Mouse (Mus musculus) brown adipose tissue, adult 24 weeks (tissue): ENCODE data around the gene Med12l. TPM values are rescaled to one million over a fixed set of nuclear protein-coding genes. Genes with fewer than 3 reads are reported as not detected.
A peak's percentile ranks its signal among the peaks of the same experiment; 100 is the strongest.
"Not testable (repeated sequence)": the region's sequence is repeated elsewhere in the genome, so short reads cannot be mapped to it uniquely, and the experiment has no call there.

Experiments
- H3K27ac ChIP-seq: fragments of 200-500 bp; replicated peaks from 2 replicates; pipeline ENCODE4 v1.5.1; 2012; ENCODE audit warnings: low read depth, mild to moderate bottlenecking, low read length
- H3K4me1 ChIP-seq: fragments of 200-500 bp; 2 replicates; pipeline ENCODE4 v1.6.1; 2012; ENCODE audit warnings: low read length, mixed read lengths; ENCODE audit not compliant: control insufficient read depth, insufficient read depth, insufficient read length
- H3K4me3 ChIP-seq: fragments of 200-500 bp; 2 replicates; pipeline ENCODE4 v1.5.1; 2012; ENCODE audit warnings: low read depth, mild to moderate bottlenecking, low read length, moderate library complexity; ENCODE audit not compliant: insufficient read depth
- polyA plus RNA-seq: library from polyadenylated mRNA; stranded (reverse); fragments of >200 nt; gene quantifications from 2 replicates; pipeline ENCODE4 v1.2.4, GENCODE M21; 2012; ENCODE audit not compliant: missing spikeins, insufficient read depth, insufficient read length

Gene Med12l
- polyA plus RNA-seq, 1 experiment, result 3.7 TPM

DNA sequence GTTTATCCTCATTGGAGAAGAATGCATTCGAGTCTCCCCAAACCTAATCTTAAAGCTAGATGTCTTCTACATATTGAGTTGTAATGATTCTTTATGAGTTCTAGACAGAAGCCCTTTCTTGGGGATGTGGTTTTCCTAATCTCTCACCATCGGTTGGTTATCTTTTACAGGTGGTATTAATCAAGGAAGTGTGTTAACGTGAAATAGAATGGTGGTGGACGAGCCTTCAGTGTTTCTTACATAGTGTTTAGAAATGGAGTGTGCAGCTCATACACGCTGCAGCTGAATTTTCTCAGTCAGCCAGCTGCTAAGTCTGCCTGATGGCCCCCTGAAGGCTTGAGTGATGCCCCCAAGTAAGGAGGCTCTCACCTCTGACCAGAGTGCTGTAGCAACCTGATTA is 56.5 kb downstream of the Med12l start:
- Histone ChIP-seq H3K4me3 (no peak overlapping the region), H3K27ac (no peak overlapping the region), H3K4me1 (no peaks in the 10 kb centered on the region)

DNA sequence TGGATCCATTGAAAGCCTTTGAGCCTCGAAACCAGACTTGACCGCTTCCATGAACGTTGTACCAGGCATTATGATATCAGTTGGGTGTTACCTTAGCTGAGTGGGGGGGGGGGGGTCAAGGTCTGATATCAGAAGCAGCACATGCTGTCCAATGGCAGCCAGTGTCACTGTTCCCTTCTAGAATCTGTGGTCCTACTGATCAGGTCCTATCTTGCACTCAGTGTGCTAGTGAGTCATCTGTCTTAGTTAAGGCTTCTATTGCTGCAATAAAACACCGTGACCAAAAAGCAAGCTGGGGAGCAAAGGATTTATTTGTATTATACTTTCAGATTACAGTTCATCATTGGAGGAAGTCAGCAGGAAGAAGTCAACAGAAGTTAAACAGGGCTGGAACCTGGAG is 57.8 kb downstream of the Med12l start:
- no peak overlapping the region for H3K27ac ChIP-seq
- no peak overlapping the region for H3K4me3 ChIP-seq
- H3K4me1 ChIP-seq, result no peaks in the 10 kb centered on the region

- Histone ChIP-seq H3K4me1 (no peaks in the 10 kb centered on the region), H3K27ac (no peak overlapping the region), H3K4me3 (no peak overlapping the region)
These were observed 60.3 kb downstream of the Med12l start for GRCm38 (mm10) chr3:59065937-59066336.

GRCm38 (mm10) chr3:59066558-59067294 is 61.1 kb downstream of the Med12l start:
- no peaks in the 10 kb centered on the region for H3K4me1 ChIP-seq
- no peak overlapping the region for H3K27ac ChIP-seq

GRCm38 (mm10) chr3:59069071-59069470 is 63.4 kb downstream of the Med12l start:
- not testable (repeated sequence) for H3K27ac ChIP-seq, H3K4me3 ChIP-seq, H3K4me1 ChIP-seq

More at GRCm38 (mm10) chr3:59066558-59067294, 61.1 kb downstream of the Med12l start:
- H3K4me3 ChIP-seq, result no peak overlapping the region

GRCm38 (mm10) chr3:59077278-59077677 is 71.7 kb downstream of the Med12l start:
- no peak overlapping the region for H3K27ac ChIP-seq
- H3K4me1 ChIP-seq, result no peaks in the 10 kb centered on the region
- H3K4me3 ChIP-seq, result no peak overlapping the region

DNA sequence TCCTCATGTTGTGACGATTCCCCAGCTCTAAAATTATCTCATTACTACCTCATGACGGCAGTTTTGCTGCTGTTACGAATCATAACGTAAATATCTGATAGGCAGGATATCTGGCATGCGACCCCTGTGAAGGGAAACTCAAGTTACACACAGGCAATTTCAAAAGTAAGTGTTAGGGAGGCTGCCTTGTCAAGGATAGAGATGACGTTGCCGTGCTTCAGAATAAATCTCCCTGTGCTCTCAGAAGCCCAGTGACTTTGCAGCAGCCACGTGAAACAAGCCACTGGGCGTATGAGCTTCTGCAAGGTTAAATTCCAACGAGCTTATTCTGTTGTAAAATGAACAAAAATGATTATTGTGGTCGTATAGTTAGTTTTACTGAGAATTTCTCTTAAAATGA is 73.0 kb downstream of the Med12l start:
- Histone ChIP-seq H3K27ac (no peak overlapping the region), H3K4me1 (no peaks in the 10 kb centered on the region), H3K4me3 (no peak overlapping the region)

GRCm38 (mm10) chr3:59079327-59079726 is 73.7 kb downstream of the Med12l start:
- no peak overlapping the region for H3K27ac ChIP-seq
- no peak overlapping the region for H3K4me3 ChIP-seq
- H3K4me1 ChIP-seq, result no peaks in the 10 kb centered on the region

DNA sequence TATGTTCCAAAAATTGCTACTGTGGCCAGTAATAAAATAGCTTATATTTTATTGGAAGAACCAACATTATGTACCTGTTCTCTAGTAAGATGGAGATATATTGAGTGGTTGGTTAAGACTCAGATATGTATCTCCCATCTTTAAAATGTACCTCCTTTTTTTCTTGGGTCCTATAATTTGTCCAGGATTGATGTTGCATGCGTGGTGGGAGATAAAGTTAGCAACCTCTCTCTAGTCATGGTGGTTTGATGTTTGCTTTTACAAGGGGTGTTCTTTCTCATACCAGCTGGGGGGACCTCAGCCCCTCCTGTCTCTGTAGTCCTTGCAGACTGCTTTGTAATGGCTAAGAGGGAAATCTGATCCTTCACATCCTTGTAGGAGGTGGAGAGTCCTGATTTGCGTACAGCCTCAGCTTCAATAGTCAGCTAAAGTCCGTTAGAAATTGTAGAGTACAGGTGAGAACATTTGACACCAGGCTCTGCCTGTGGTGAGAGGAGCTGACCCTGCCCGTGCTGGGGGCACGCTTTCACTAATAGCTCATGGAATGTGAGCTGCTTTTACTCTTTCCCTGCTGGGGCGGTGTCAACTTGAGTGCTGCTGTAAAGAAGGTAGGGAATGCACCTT is 74.8 kb downstream of the Med12l start:
- H3K4me1 ChIP-seq, result no peaks in the 10 kb centered on the region
- H3K4me3 ChIP-seq, result no peak overlapping the region
- H3K27ac ChIP-seq, result no peak overlapping the region

- H3K4me3 ChIP-seq, result no peak overlapping the region
- H3K27ac ChIP-seq, result no peak overlapping the region
These were observed 75.3 kb downstream of the Med12l start for GRCm38 (mm10) chr3:59080919-59081318.

DNA sequence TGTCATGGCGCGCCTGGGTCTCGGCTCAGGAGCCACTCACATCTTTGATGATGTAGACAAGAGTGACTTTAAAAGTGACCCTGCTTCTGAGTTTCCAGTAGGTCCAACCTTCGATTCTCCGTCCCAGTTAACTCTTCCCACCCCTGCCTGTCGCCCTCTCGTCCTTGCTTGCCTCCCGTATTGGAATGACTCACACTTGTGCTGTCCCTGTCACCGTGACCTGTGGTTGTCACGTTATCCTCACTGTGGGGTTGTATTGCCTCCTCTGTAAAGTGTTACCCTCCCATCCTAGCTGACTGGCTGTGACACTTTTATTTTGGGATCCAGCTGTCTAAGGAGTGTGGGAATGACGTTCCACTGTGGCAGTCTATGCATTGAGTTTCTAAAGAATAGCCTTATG is 87.1 kb downstream of the Med12l start:
- Histone ChIP-seq H3K27ac (no peak overlapping the region; the same call in 1 of the 2 replicates), H3K4me1 (no peaks in the 10 kb centered on the region), H3K4me3 (no peak overlapping the region)

More at GRCm38 (mm10) chr3:59080919-59081318, 75.3 kb downstream of the Med12l start:
- H3K4me1 ChIP-seq, result no peaks in the 10 kb centered on the region

DNA sequence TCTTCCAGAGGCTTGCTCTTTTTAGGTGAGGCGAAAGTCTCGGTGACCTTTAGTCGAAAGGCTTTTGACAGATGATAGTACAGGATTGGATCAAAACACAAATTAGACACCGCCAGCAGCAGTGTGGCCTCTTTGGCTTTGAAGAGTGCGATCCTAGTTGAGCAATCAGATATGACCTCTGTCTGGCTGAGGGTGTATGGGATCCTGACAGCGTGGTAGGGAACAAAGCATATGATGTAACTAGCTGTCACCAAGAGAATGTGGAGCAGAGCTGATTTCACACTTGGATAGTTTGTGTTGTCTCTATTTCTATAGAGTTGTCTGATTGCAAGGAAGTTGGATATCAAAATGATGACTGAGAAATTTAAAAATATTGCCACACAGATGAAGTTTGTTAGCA is 91.8 kb downstream of the Med12l start:
- Histone ChIP-seq H3K4me3 (no peak overlapping the region), H3K4me1 (no peaks in the 10 kb centered on the region), H3K27ac (no peak overlapping the region)

DNA sequence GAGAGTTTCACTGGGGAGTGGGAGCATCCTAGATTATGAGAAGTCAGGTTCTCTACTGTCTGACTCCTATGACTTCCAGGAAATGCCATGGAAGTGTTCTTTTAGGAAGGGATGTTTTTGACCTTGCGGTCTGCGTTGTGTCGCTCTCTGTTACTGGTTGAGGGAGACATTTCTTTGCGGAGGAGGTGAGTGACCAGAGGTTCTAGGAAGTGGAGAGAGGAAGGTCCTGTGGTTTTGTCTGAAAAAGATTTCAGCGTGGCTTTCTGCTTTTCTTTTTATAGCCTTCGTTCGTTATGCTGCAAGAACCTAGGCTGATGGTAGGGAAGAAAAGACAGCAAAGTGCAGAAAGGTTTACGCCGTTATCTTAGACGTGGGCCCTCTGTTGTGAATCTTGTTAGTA is 92.9 kb downstream of the Med12l start:
- H3K4me1 ChIP-seq, result no peaks in the 10 kb centered on the region
- H3K4me3 ChIP-seq, result no peak overlapping the region
- no peak overlapping the region for H3K27ac ChIP-seq

GRCm38 (mm10) chr3:59101218-59101986 is 95.8 kb downstream of the Med12l start, which contains the start of gene Gpr171:
Gene Gpr171 (minus strand): TSS chr3:59101821.
- no peak within 1 kb of the TSS for H3K4me3 ChIP-seq
- H3K27ac ChIP-seq, result 0 out of 2 replicates have a peak within 1 kb of the TSS, but pooled peaks have one; percentile 27
- no peaks in the 10 kb centered on the region for H3K4me1 ChIP-seq

DNA sequence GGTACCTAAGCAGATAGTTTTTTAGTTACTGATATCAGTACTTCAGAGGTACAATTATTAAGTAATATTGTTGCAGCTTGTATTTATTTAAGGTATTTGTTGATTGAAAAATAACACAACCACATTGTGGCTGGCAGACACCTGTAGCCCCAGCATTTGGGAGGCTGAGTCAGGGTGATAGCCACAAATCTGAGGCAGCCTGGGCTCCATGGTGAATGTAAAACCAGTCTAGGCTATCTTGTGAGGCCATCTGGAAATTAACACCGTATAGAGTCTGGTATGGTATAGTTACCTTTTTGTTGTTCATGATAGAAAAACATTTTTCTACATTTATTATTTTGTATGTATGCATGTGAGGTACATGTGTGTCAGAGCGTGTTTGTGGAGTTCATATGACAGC is 96.5 kb downstream of the Med12l start:
- H3K4me3 ChIP-seq, result no peak overlapping the region
- H3K4me1 ChIP-seq, result no peaks in the 10 kb centered on the region
- H3K27ac ChIP-seq, result no peak overlapping the region
